In genomic region chr10:80025463-80025862, GRCm38 (mm10) we compare ENCODE assay signal across 29 mouse cellular contexts. TPM values are rescaled to one million over a fixed set of nuclear protein-coding genes. Genes with fewer than 3 reads are reported as not detected.
DNase-seq lines count a peak whose midpoint lies in the region; ATAC-seq and TF ChIP-seq lines count a peak whose summit lies in the region.
"Had no signal": no experiment of that assay in that cellular context is flagged by ENCODE, and none has a peak within 500 bp of the region (broad histone marks: within the 10 kb centered on the region; RNA-seq: fewer than 3 reads in every experiment).

No protein-coding gene starts in this region.

- H3K27me3 ChIP-seq in intestine, embryonic 15.5 days (replicated peaks): no peaks in the 10 kb centered on the region
- H3K27me3 ChIP-seq in intestine, postnatal 0 days (replicated peaks; ENCODE audit: control insufficient read depth, insufficient read depth, low read length): no peaks in the 10 kb centered on the region
- no peaks in the 10 kb centered on the region for H3K27me3 ChIP-seq in spleen, adult 2 months (ENCODE audit: control insufficient read depth, insufficient read depth, low read length)
- H3K27me3 ChIP-seq in limb, embryonic 10.5 days (ENCODE audit: low read depth, poor library complexity, severe bottlenecking): no peaks in the 10 kb centered on the region
- H3K27me3 ChIP-seq: liver, embryonic 15.5 days; lung, embryonic 15.5 days had no signal

- no peak for TF ChIP-seq CTCF in intestine, postnatal 0 days (IDR thresholded peaks at IDR 0.05; ENCODE audit: low read depth)
- no peak for TF ChIP-seq CTCF in spleen, adult 2 months (IDR thresholded peaks at IDR 0.05; ENCODE audit: extremely low read depth, insufficient read depth, insufficient read length, insufficient replicate concordance)

- no peaks in the 10 kb centered on the region for H3K9me3 ChIP-seq in intestine, embryonic 15.5 days
- no peaks in the 10 kb centered on the region for H3K9me3 ChIP-seq in intestine, postnatal 0 days (ENCODE audit: control insufficient read depth)
- H3K9me3 ChIP-seq in limb, embryonic 10.5 days (replicated peaks): no peaks in the 10 kb centered on the region
- H3K9me3 ChIP-seq: forebrain, embryonic 13.5 days; G1E; liver, embryonic 15.5 days; lung, embryonic 15.5 days; midbrain, embryonic 10.5 days; midbrain, embryonic 15.5 days; neural tube, embryonic 15.5 days had no signal

- H3K4me1 ChIP-seq in intestine, embryonic 15.5 days (replicated peaks): peaks cover 19% of the 10 kb centered on the region; the same call in 1 of the 2 replicates
- H3K4me1 ChIP-seq in intestine, postnatal 0 days (replicated peaks; ENCODE audit: control insufficient read depth, insufficient read depth, low read length): 0 out of 2 replicates have a peak, but pooled peaks cover 3% of the 10 kb centered on the region
- H3K4me1 ChIP-seq in spleen, adult 2 months (ENCODE audit: control insufficient read depth, insufficient read depth, insufficient read length): peaks cover 46% of the 10 kb centered on the region; the same call in 1 of the 2 replicates
- H3K4me1 ChIP-seq in limb, embryonic 10.5 days: peaks cover 28% of the 10 kb centered on the region
- H3K4me1 ChIP-seq: forebrain, embryonic 13.5 days; hindbrain, embryonic 12.5 days; midbrain, embryonic 15.5 days; neural tube, embryonic 15.5 days had no signal

- H3K36me3 ChIP-seq in intestine, embryonic 15.5 days: no peaks in the 10 kb centered on the region
- H3K36me3 ChIP-seq in intestine, postnatal 0 days (ENCODE audit: control insufficient read depth, insufficient read depth): no peaks in the 10 kb centered on the region
- H3K36me3 ChIP-seq in spleen, adult 2 months (ENCODE audit: control insufficient read depth, insufficient read depth, low read length): peaks cover 81% of the 10 kb centered on the region
- peaks cover 84% of the 10 kb centered on the region for H3K36me3 ChIP-seq in limb, embryonic 10.5 days
- H3K36me3 ChIP-seq: hindbrain, embryonic 12.5 days; lung, embryonic 15.5 days; midbrain, embryonic 15.5 days; neural tube, embryonic 15.5 days had no signal

- WGBS in intestine, embryonic 15.5 days: 73% methylated on average over 10 of the region's 10 CpGs
- WGBS in intestine, postnatal 0 days: 62% methylated on average over 10 of the region's 10 CpGs
- WGBS in spleen, adult 2 months: 89% methylated on average over 10 of the region's 10 CpGs
- WGBS in limb, embryonic 10.5 days: 74% methylated on average over 10 of the region's 10 CpGs

- no peak overlapping the region for H3K9ac ChIP-seq in intestine, embryonic 15.5 days
- no peak overlapping the region for H3K9ac ChIP-seq in intestine, postnatal 0 days (ENCODE audit: low read depth, low read length)
- H3K9ac ChIP-seq: forebrain, embryonic 13.5 days; hindbrain, embryonic 12.5 days; liver, embryonic 15.5 days; lung, embryonic 15.5 days; midbrain, embryonic 15.5 days; neural tube, embryonic 15.5 days had no signal

- DNase-seq in spleen, adult 2 months (ENCODE audit: low read depth in 1 of 2, low spot score in 2 of 2): no peak
- no peak for DNase-seq in spleen, postnatal 36 days (ENCODE audit: low spot score in 2 of 2)
- DNase-seq in limb, embryonic 10.5 days (ENCODE audit: low spot score): no peak
- no peak for DNase-seq in urinary bladder, postnatal 10 days (ENCODE audit: low spot score)
- DNase-seq in kidney, adult 9 months: no peak
- DNase-seq: adrenal gland, postnatal 10 days; cerebellum, adult 11-12 months; cerebellum, adult 9-11 months; embryo, embryonic 11 days; gastrocnemius, postnatal 14 days; heart, postnatal 36 days; kidney, adult 11 months; lung, postnatal 36 days; right cerebral cortex, postnatal 25 days had no signal

- no peak overlapping the region for H3K27ac ChIP-seq in intestine, embryonic 15.5 days
- H3K27ac ChIP-seq in intestine, postnatal 0 days (ENCODE audit: low read depth, low read length): no peak overlapping the region
- peak overlapping the region; percentile 94 for H3K27ac ChIP-seq in spleen, adult 2 months (ENCODE audit: insufficient read depth, low read length)
- no peak overlapping the region for H3K27ac ChIP-seq in limb, embryonic 10.5 days
- H3K27ac ChIP-seq: forebrain, embryonic 13.5 days; hindbrain, embryonic 12.5 days; hindbrain, postnatal 0 days; left cerebral cortex, adult 2 months; lung, embryonic 15.5 days; midbrain, embryonic 10.5 days; midbrain, embryonic 15.5 days; neural tube, embryonic 15.5 days had no signal

- TF ChIP-seq POLR2A in spleen, adult 2 months (IDR thresholded peaks at IDR 0.05; ENCODE audit: low read depth, low read length): no peak

- ATAC-seq in intestine, embryonic 15.5 days: 0 out of 2 replicates have a peak, but pooled peaks have one; percentile 5
- ATAC-seq in intestine, postnatal 0 days: no peak
- ATAC-seq: forebrain, embryonic 13.5 days; hindbrain, postnatal 0 days; midbrain, embryonic 15.5 days had no signal

- H3K4me3 ChIP-seq in intestine, embryonic 15.5 days (replicated peaks): no peak overlapping the region
- no peak overlapping the region for H3K4me3 ChIP-seq in intestine, postnatal 0 days (ENCODE audit: low read depth, low read length)
- no peak overlapping the region for H3K4me3 ChIP-seq in spleen, adult 2 months (ENCODE audit: extremely low read depth, insufficient read depth, insufficient read length)
- 0 out of 2 replicates have a peak overlapping the region, but pooled peaks have one; percentile 6 for H3K4me3 ChIP-seq in limb, embryonic 10.5 days
- H3K4me3 ChIP-seq: erythroblast, embryonic 14.5 days; forebrain, embryonic 13.5 days; hindbrain, embryonic 12.5 days; layer of hippocampus, adult 2 months; left cerebral cortex, adult 2 months; liver, embryonic 15.5 days; lung, embryonic 15.5 days; midbrain, embryonic 10.5 days; midbrain, embryonic 15.5 days; neural tube, embryonic 15.5 days had no signal

- H3K4me2 ChIP-seq in intestine, embryonic 15.5 days (replicated peaks): no peak overlapping the region
- no peak overlapping the region for H3K4me2 ChIP-seq in intestine, postnatal 0 days (replicated peaks; ENCODE audit: low read depth)
- H3K4me2 ChIP-seq: forebrain, embryonic 13.5 days; heart, embryonic 11.5 days; hindbrain, embryonic 12.5 days; liver, embryonic 15.5 days; lung, embryonic 15.5 days; midbrain, embryonic 15.5 days; neural tube, embryonic 15.5 days had no signal

RNA-seq across cellular contexts. Expression of gene Arhgap45, which starts 9.0 kb away (rescaled TPM):
- polyA plus RNA-seq in intestine, embryonic 15.5 days (2015; fragmentation: Nextera tagmentation; extraction: Ambion mirVana): 6.3 and 6.5 TPM in 2 replicates
- polyA plus RNA-seq in intestine, postnatal 0 days (2015; fragmentation: Nextera tagmentation; extraction: Ambion mirVana): 1.2 and 1.3 TPM in 2 replicates
- polyA plus RNA-seq in spleen, adult 2 months (2012; rRNA removed): 492 and 574 TPM in 2 replicates
- 14.9 and 15.5 TPM in 2 replicates for polyA plus RNA-seq in limb, embryonic 10.5 days (2016; fragmentation: Nextera tagmentation; extraction: Ambion mirVana)

RNA-seq across cellular contexts. Expression of gene Polr2e, which starts 14.1 kb away (rescaled TPM):
- 206 and 218 TPM in 2 replicates for polyA plus RNA-seq in intestine, embryonic 15.5 days (2015; fragmentation: Nextera tagmentation; extraction: Ambion mirVana)
- 90.0 and 98.5 TPM in 2 replicates for polyA plus RNA-seq in intestine, postnatal 0 days (2015; fragmentation: Nextera tagmentation; extraction: Ambion mirVana)
- 139 and 182 TPM in 2 replicates for polyA plus RNA-seq in spleen, adult 2 months (2012; rRNA removed)
- polyA plus RNA-seq in limb, embryonic 10.5 days (2016; fragmentation: Nextera tagmentation; extraction: Ambion mirVana): 319 and 357 TPM in 2 replicates

RNA-seq across cellular contexts. Expression of gene Gpx4, which starts 21.5 kb away (rescaled TPM):
- polyA plus RNA-seq in intestine, embryonic 15.5 days (2015; fragmentation: Nextera tagmentation; extraction: Ambion mirVana): 712 and 771 TPM in 2 replicates
- polyA plus RNA-seq in intestine, postnatal 0 days (2015; fragmentation: Nextera tagmentation; extraction: Ambion mirVana): 1,519 and 1,523 TPM in 2 replicates
- 238 and 259 TPM in 2 replicates for polyA plus RNA-seq in spleen, adult 2 months (2012; rRNA removed)
- polyA plus RNA-seq in limb, embryonic 10.5 days (2016; fragmentation: Nextera tagmentation; extraction: Ambion mirVana): 589 and 631 TPM in 2 replicates

RNA-seq across cellular contexts. Expression of gene Abca7, which starts 29.2 kb away (rescaled TPM):
- polyA plus RNA-seq in intestine, embryonic 15.5 days (2015; fragmentation: Nextera tagmentation; extraction: Ambion mirVana): 3.0 and 3.7 TPM in 2 replicates
- polyA plus RNA-seq in intestine, postnatal 0 days (2015; fragmentation: Nextera tagmentation; extraction: Ambion mirVana): 2.2 and 2.5 TPM in 2 replicates
- polyA plus RNA-seq in spleen, adult 2 months (2012; rRNA removed): 50.4 and 64.5 TPM in 2 replicates
- 2.0 and 2.3 TPM in 2 replicates for polyA plus RNA-seq in limb, embryonic 10.5 days (2016; fragmentation: Nextera tagmentation; extraction: Ambion mirVana)

RNA-seq across cellular contexts. Expression of gene Cnn2, which starts 37.1 kb away (rescaled TPM):
- polyA plus RNA-seq in intestine, embryonic 15.5 days (2015; fragmentation: Nextera tagmentation; extraction: Ambion mirVana): 239 and 242 TPM in 2 replicates
- polyA plus RNA-seq in intestine, postnatal 0 days (2015; fragmentation: Nextera tagmentation; extraction: Ambion mirVana): 109 and 117 TPM in 2 replicates
- 297 and 409 TPM in 2 replicates for polyA plus RNA-seq in spleen, adult 2 months (2012; rRNA removed)
- polyA plus RNA-seq in limb, embryonic 10.5 days (2016; fragmentation: Nextera tagmentation; extraction: Ambion mirVana): 261 and 301 TPM in 2 replicates

Comparison
In these comparisons a context has a peak if more than half of its experiments do, and no peak if none do; other contexts are left out.
1. RNA of gene Arhgap45, which starts 9.0 kb away (polyA plus RNA-seq): 492 to 574 TPM in spleen, adult 2 months; 14.9 to 15.5 TPM in limb, embryonic 10.5 days, 6.3 to 6.5 TPM in intestine, embryonic 15.5 days and 1.2 to 1.3 TPM in intestine, postnatal 0 days; every median in the first group is over 10 times any median in the second.